Mouse (Mus musculus) heart, adult 11 months (tissue): ENCODE measurements at regions not wholly inside any gene's neighbourhood (a gene's known extent, or its start where the extent isn't known, plus 50 kb on each side); places are given as distances from the start of the nearest gene placed in this dataset.
"Not testable (repeated sequence)": the region's sequence is repeated elsewhere in the genome, so short reads cannot be mapped to it uniquely, and the experiment has no call there.

Experiments used
- DNase-seq: peaks from one replicate; pipeline ENCODE4 v3.0.0; 2022

GRCm38 (mm10) chr12:115592985-115593384 lies 454.5 kb upstream of the Zfp386 start:
- not testable (repeated sequence) for DNase-seq

- DNase-seq = no peak
Observed at GRCm38 (mm10) chr12:115603763-115604162, 443.8 kb upstream of the Zfp386 start.

- no peak for DNase-seq
Observed at GRCm38 (mm10) chr12:115604951-115605350, 442.6 kb upstream of the Zfp386 start.

GRCm38 (mm10) chr12:115622564-115623233 lies 424.8 kb upstream of the Zfp386 start:
- DNase-seq = not testable (repeated sequence)

- DNase-seq = no peak
Observed at GRCm38 (mm10) chr12:115624221-115624620, 423.3 kb upstream of the Zfp386 start.

- no peak for DNase-seq
Observed at GRCm38 (mm10) chr12:115647599-115647998, 399.9 kb upstream of the Zfp386 start.

GRCm38 (mm10) chr12:115648161-115648560 lies 399.4 kb upstream of the Zfp386 start:
- DNase-seq = not testable (repeated sequence)

GRCm38 (mm10) chr12:115655781-115656180 lies 391.7 kb upstream of the Zfp386 start:
- DNase-seq = no peak

- DNase-seq = not testable (repeated sequence)
Observed at GRCm38 (mm10) chr12:115664081-115664480, 383.4 kb upstream of the Zfp386 start.

GRCm38 (mm10) chr12:115671683-115672082 lies 375.8 kb upstream of the Zfp386 start:
- not testable (repeated sequence) for DNase-seq

- DNase-seq = no peak
Observed at GRCm38 (mm10) chr12:115691801-115692200, 355.7 kb upstream of the Zfp386 start.

GRCm38 (mm10) chr12:115709813-115710212 lies 337.7 kb upstream of the Zfp386 start:
- not testable (repeated sequence) for DNase-seq

GRCm38 (mm10) chr12:115742039-115742438 lies 305.5 kb upstream of the Zfp386 start:
- DNase-seq = not testable (repeated sequence)

- not testable (repeated sequence) for DNase-seq
Observed at GRCm38 (mm10) chr12:115749586-115749985, 297.9 kb upstream of the Zfp386 start.

- peak; percentile 34 for DNase-seq
Observed at GRCm38 (mm10) chr12:115753135-115753534, 294.4 kb upstream of the Zfp386 start.

GRCm38 (mm10) chr12:115757526-115757925 lies 290.0 kb upstream of the Zfp386 start:
- DNase-seq = not testable (repeated sequence)

- not testable (repeated sequence) for DNase-seq
Observed at GRCm38 (mm10) chr12:115759041-115759440, 288.5 kb upstream of the Zfp386 start.

GRCm38 (mm10) chr12:115761766-115762165 lies 285.8 kb upstream of the Zfp386 start:
- not testable (repeated sequence) for DNase-seq

- peak; percentile 49 for DNase-seq
Observed at GRCm38 (mm10) chr12:115764939-115765479, 282.5 kb upstream of the Zfp386 start.

- DNase-seq = not testable (repeated sequence)
Observed at GRCm38 (mm10) chr12:115771176-115771575, 276.3 kb upstream of the Zfp386 start.

- not testable (repeated sequence) for DNase-seq
Observed at GRCm38 (mm10) chr12:115790369-115790768, 257.2 kb upstream of the Zfp386 start.

- not testable (repeated sequence) for DNase-seq
Observed at GRCm38 (mm10) chr12:115802499-115802898, 245.0 kb upstream of the Zfp386 start.

GRCm38 (mm10) chr12:115803675-115804074 lies 243.8 kb upstream of the Zfp386 start:
- DNase-seq = not testable (repeated sequence)

- no peak for DNase-seq
Observed at GRCm38 (mm10) chr12:115807978-115808377, 239.5 kb upstream of the Zfp386 start.
